Mouse (Mus musculus) embryonic facial prominence, embryonic 15.5 days (tissue): Measurements from ENCODE around the gene Emp2. TPM values are rescaled to one million over a fixed set of nuclear protein-coding genes. Genes with fewer than 3 reads are reported as not detected.

Experiments used
- ATAC-seq: fragments of 200-750 bp; cut with Nextera tagmentation; 2 replicates; pipeline ENCODE4 v1.8.0; 2017; ENCODE audit warnings: low read depth, moderate TSS enrichment; ENCODE audit not compliant: insufficient number of reproducible peaks, low FRiP score, low TSS enrichment
- H3K27ac ChIP-seq: fragments of 300-500 bp; sonication (generic); replicated peaks from 2 replicates; pipeline ENCODE4 v1.5.1; 2015; ENCODE audit warnings: mild to moderate bottlenecking, inconsistent platforms
- H3K27me3 ChIP-seq: fragments of 300-500 bp; sonication (generic); 2 replicates; pipeline ENCODE4 v1.6.1; 2015; ENCODE audit warnings: inconsistent platforms
- H3K36me3 ChIP-seq: fragments of 300-500 bp; sonication (generic); 2 replicates; pipeline ENCODE4 v1.6.1; 2015; ENCODE audit warnings: mild to moderate bottlenecking, inconsistent platforms
- H3K4me1 ChIP-seq: fragments of 300-500 bp; sonication (generic); 2 replicates; pipeline ENCODE4 v1.6.1; 2015; ENCODE audit warnings: inconsistent platforms
- H3K4me2 ChIP-seq: fragments of 300-500 bp; sonication (generic); replicated peaks from 2 replicates; pipeline ENCODE4 v1.6.1; 2015; ENCODE audit warnings: mild to moderate bottlenecking, inconsistent platforms
- H3K4me3 ChIP-seq: fragments of 300-500 bp; sonication (generic); replicated peaks from 2 replicates; pipeline ENCODE4 v1.5.1; 2015; ENCODE audit warnings: mild to moderate bottlenecking, inconsistent platforms
- H3K9ac ChIP-seq: fragments of 300-500 bp; sonication (generic); 2 replicates; pipeline ENCODE4 v1.6.1; 2015; ENCODE audit warnings: inconsistent platforms
- H3K9me3 ChIP-seq: fragments of 300-500 bp; sonication (generic); replicated peaks from 2 replicates; pipeline ENCODE4 v1.6.1; 2016; ENCODE audit warnings: inconsistent platforms
- WGBS: fragments of 180-500 bp; shearing (Covaris S2); methylation state at CpG from one replicate; pipeline ENCODE4 v1.1.7; 2015; 5-methylcytosine and 5-hydroxymethylcytosine counted together
- polyA plus RNA-seq: library from polyadenylated mRNA; unstranded; fragments of >200 nt; fragmentation: Nextera tagmentation; extraction: Ambion mirVana; gene quantifications from 2 replicates; pipeline ENCODE4 v1.2.1, GENCODE M21; 2015

Emp2 gene
- polyA plus RNA-seq, 1 experiment from 2014 or later, result 79.5 TPM

DNA sequence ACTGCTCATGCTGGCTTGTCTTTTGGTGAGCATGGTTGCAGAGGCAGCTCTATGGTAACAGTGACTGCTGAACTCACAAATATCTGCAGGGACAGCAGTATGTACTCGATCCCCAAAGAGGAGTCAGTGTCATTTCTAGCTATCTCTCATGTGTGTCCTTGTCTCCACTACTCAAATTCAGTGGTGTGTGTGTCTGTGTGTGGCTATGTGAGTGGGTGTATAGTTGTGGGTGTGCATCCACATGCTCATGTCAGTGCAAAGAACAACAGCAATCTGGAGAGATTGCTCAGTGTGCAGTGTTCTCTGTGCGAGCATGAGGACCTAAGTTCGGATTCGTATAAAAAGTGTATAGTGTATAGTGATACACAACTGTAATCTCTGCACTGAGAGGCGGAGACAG lies 24.8 kb upstream of the Emp2 start:
- no peak overlapping the region for H3K4me2 ChIP-seq
- 89% methylated on average over 5 of the region's 5 CpGs for WGBS
- H3K27me3 ChIP-seq, result no peaks in the 10 kb centered on the region
- H3K9ac ChIP-seq, result no peak overlapping the region
- ATAC-seq, result no peak
- no peak overlapping the region for H3K4me3 ChIP-seq
- no peaks in the 10 kb centered on the region for H3K4me1 ChIP-seq
- H3K9me3 ChIP-seq, result no peaks in the 10 kb centered on the region
- no peaks in the 10 kb centered on the region for H3K36me3 ChIP-seq
- no peak overlapping the region for H3K27ac ChIP-seq

- Histone ChIP-seq H3K4me1 (no peaks in the 10 kb centered on the region), H3K4me2 (no peak overlapping the region), H3K9me3 (no peaks in the 10 kb centered on the region), H3K4me3 (no peak overlapping the region), H3K36me3 (no peaks in the 10 kb centered on the region), H3K27ac (no peak overlapping the region), H3K27me3 (no peaks in the 10 kb centered on the region), H3K9ac (no peak overlapping the region)
- WGBS, result 68% methylated on average over 13 of the region's 13 CpGs
- ATAC-seq, result no peak; the same call in 1 of the 2 replicates
Observed at GRCm38 (mm10) chr16:10337422-10338197, 23.8 kb upstream of the Emp2 start.

DNA sequence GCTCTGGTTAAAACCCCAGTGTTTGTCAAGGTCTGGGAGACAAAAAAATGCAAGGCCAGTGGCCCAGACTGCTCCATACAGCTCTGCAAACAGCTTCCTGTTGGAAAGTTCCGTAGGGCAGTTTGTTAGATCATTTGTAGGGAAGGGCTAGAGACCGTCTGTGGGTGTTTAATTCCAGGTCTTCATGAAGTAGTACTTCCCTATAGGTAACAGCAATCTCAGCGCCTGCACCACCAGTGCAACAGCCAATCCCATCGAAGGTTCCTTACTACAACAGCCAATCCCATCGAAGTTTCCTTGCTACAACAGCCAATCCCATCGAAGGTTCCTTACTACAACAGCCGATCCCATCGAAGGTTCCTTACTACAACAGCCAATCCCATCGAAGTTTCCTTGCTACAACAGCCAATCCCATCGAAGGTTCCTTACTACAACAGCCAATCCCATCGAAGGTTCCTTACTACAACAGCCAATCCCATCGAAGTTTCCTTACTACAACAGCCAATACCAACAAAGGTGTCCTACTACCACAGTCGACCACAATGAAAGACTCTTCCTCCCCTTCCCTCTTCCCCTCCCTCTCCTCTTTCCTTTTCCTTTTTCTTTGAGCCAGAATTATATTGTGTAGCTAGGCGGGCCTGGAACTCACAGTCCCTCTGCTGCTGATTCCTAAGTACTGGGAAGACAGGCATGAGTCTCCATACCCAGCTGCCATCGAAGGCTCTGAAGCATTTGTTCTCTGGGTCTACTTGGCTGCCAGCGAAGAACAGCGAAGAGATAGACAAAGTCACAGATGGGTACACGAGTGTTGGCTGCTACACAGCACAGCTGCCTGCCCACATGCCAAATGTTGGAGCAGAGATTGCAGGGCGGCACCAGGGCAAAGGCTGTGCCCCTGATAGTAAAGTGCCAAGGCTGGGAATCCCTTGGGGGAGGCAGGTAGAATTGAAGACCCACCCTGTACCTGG lies 23.0 kb upstream of the Emp2 start:
- H3K36me3 ChIP-seq, result no peaks in the 10 kb centered on the region
- no peaks in the 10 kb centered on the region for H3K27me3 ChIP-seq
- H3K4me2 ChIP-seq, result no peak overlapping the region
- no peaks in the 10 kb centered on the region for H3K4me1 ChIP-seq
- H3K9ac ChIP-seq, result no peak overlapping the region
- no peak overlapping the region for H3K27ac ChIP-seq
- no peak for ATAC-seq
- no peak overlapping the region for H3K4me3 ChIP-seq
- H3K9me3 ChIP-seq, result no peaks in the 10 kb centered on the region
- WGBS, result 87% methylated on average over 19 of the region's 19 CpGs

- 0 out of 2 replicates have a peak, but pooled peaks cover under 1% of the 10 kb centered on the region for H3K4me1 ChIP-seq
- no peak overlapping the region for H3K27ac ChIP-seq
- H3K4me2 ChIP-seq, result no peak overlapping the region
- no peak for ATAC-seq
- 84% methylated on average over 2 of the region's 2 CpGs for WGBS
- H3K9ac ChIP-seq, result no peak overlapping the region
- H3K4me3 ChIP-seq, result no peak overlapping the region
- H3K36me3 ChIP-seq, result no peaks in the 10 kb centered on the region
- no peaks in the 10 kb centered on the region for H3K27me3 ChIP-seq
- H3K9me3 ChIP-seq, result no peaks in the 10 kb centered on the region
Observed at GRCm38 (mm10) chr16:10335953-10336352, 22.2 kb upstream of the Emp2 start.

DNA sequence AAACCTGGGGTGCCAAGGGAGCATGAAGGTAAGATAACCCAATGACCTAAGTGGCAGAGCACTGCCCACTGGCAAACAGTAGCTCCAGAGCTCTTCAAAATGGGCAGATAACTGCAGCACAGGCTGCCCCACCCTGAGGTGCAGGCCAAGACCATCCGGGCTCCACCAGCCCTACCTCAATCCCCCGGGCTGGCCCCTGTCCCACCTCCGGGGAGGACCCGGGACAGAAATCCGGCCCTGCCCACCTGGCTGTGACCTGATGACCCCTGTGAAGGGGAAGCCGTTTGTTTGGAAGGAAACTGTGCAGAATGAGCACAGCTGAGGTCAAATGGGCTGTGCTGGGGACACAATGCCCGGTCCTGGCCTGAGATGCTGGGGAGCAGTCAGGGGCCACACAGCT lies 19.0 kb upstream of the Emp2 start:
- WGBS, result 53% methylated on average over 7 of the region's 7 CpGs
- Histone ChIP-seq H3K36me3 (no peaks in the 10 kb centered on the region), H3K4me2 (no peak overlapping the region), H3K9ac (no peak overlapping the region), H3K9me3 (no peaks in the 10 kb centered on the region), H3K4me3 (no peak overlapping the region), H3K4me1 (0 out of 2 replicates have a peak, but pooled peaks cover 5% of the 10 kb centered on the region), H3K27me3 (no peaks in the 10 kb centered on the region), H3K27ac (no peak overlapping the region)
- ATAC-seq, result no peak

DNA sequence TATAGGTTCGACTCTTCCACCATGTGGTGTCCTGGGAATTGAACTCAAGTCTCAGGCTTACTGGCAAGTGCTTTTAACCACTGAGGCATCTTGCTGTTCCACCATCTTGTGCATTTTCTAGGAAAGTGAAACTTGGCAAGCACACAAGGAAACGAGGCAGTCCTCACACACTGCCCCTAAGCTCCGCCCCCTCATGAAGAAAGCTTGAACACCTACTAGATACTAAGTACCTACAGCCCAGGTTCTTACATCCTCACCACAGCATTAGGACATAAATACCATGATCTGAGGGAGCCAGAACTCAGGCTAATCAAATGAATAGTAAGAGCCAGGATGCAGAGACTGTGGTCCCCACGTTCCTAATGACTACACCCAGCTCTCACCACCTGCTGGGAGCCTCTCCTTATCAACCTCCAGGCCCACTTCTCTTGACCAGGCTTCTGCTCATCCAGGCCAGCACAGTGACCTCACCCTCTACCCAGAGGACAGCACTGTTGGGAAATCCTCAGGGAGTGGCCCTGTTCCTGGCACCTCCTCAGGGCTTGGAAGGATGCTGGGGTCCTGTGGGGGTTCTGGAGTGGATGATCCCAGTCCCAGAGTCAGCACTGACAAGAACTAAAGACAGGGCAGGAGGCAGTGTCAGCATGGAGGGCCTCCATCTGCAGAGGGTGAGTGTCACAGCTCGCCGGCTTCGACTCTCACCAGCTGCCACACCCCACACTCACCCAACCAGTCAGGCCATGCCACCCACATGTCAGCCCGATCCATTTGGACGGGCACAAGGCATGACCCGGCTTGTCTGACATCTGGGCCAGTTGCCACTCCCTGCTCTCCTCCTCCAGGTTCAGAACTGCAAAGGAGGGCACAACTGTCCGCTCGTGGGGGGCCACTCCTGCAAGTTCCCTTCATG lies 17.1 kb upstream of the Emp2 start:
- Histone ChIP-seq H3K4me2 (no peak overlapping the region), H3K4me1 (0 out of 2 replicates have a peak, but pooled peaks cover 5% of the 10 kb centered on the region), H3K9ac (no peak overlapping the region), H3K27me3 (no peaks in the 10 kb centered on the region), H3K36me3 (no peaks in the 10 kb centered on the region), H3K9me3 (no peaks in the 10 kb centered on the region), H3K4me3 (no peak overlapping the region), H3K27ac (peak overlapping the region; percentile 55; the same call in 1 of the 2 replicates)
- peak; percentile 53; the same call in 1 of the 2 replicates for ATAC-seq
- 57% methylated on average over 12 of the region's 12 CpGs for WGBS

- no peak for ATAC-seq
- Histone ChIP-seq H3K27me3 (no peaks in the 10 kb centered on the region), H3K9ac (no peak overlapping the region), H3K36me3 (no peaks in the 10 kb centered on the region), H3K27ac (no peak overlapping the region), H3K4me1 (0 out of 2 replicates have a peak, but pooled peaks cover 5% of the 10 kb centered on the region), H3K9me3 (no peaks in the 10 kb centered on the region), H3K4me3 (no peak overlapping the region), H3K4me2 (no peak overlapping the region)
- WGBS, result 68% methylated on average over 13 of the region's 13 CpGs
Observed at GRCm38 (mm10) chr16:10327563-10328333, 14.0 kb upstream of the Emp2 start.

DNA sequence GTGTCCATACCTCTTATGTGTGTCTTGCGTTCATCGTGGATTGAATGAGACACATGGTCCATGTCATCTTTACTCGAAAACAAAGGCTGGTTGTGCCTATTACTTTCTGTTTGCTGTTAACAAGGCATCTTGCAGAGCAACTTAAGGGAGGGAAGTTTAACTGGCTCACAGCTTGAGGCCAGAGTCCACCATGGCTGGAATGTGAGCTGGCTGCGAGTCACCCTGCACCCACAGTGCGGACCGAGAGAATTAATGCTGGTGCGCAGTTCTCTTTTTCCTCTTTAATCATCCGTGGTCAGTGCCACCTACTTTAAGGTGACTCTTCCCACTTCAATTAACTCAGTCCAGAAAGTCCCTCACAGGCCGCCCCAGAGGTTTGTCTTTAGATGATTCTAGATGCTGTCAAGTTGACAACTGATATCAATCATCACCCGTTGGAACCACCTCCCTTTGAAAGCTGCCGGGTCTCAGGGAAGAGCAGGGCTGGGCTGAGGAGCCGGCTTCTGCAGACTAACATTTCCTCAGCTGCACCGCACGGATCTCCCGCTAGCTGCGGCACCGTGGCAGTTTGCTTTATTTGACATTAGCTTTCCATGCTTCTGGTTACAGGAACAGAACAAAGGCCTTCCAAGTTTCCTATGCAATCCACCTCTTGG lies 6.3 kb upstream of the Emp2 start:
- no peak overlapping the region for H3K4me2 ChIP-seq
- no peaks in the 10 kb centered on the region for H3K4me1 ChIP-seq
- H3K27me3 ChIP-seq, result no peaks in the 10 kb centered on the region
- H3K9me3 ChIP-seq, result no peaks in the 10 kb centered on the region
- H3K9ac ChIP-seq, result no peak overlapping the region
- no peak for ATAC-seq
- H3K36me3 ChIP-seq, result no peaks in the 10 kb centered on the region
- no peak overlapping the region for H3K4me3 ChIP-seq
- WGBS, result 52% methylated on average over 17 of the region's 17 CpGs
- no peak overlapping the region for H3K27ac ChIP-seq

DNA sequence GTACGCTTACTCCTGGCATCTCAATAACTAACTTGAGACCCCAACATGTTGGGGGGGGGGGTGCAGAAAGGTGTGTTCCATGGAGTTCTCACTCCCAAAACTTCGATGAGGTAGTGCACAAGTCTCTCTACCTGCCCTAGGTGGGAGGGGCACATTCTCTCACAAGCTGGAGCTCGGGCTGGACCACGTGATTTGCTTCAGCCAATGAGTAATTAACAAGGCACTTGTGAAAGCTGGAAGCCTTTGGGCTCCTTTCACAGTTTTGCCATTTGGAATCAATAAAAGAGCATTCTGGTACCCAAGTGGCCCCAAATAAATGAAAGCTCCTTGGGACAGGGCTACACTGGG lies 3.4 kb upstream of the Emp2 start:
- Histone ChIP-seq H3K4me3 (no peak overlapping the region), H3K4me1 (peaks cover 16% of the 10 kb centered on the region), H3K36me3 (no peaks in the 10 kb centered on the region), H3K4me2 (no peak overlapping the region), H3K27ac (no peak overlapping the region), H3K27me3 (no peaks in the 10 kb centered on the region), H3K9me3 (no peaks in the 10 kb centered on the region), H3K9ac (no peak overlapping the region)
- 58% methylated on average over 4 of the region's 4 CpGs for WGBS
- no peak for ATAC-seq
